Mouse (Mus musculus) G1E (cell line): ENCODE data around the gene Gadd45g.

ENCODE experiments used
- CTCF ChIP-seq: IDR thresholded peaks from 2 replicates; pipeline ENCODE4 v1.5.1; 2012; ENCODE audit warnings: low read depth, low read length, inconsistent platforms, mixed read lengths
- GATA1 ChIP-seq: IDR thresholded peaks from 2 replicates; pipeline ENCODE4 v1.6.1; 2012; ENCODE audit warnings: borderline replicate concordance, low read length, inconsistent platforms, mixed read lengths
- GATA2 ChIP-seq: IDR thresholded peaks from 2 replicates; pipeline ENCODE4 v1.6.1; 2012; ENCODE audit warnings: low read depth, low read length, inconsistent platforms, borderline replicate concordance
- POLR2AphosphoS5 ChIP-seq: IDR thresholded peaks from 2 replicates; pipeline ENCODE4 v1.6.1; 2012; ENCODE audit warnings: low read depth, low read length, inconsistent platforms; ENCODE audit not compliant: insufficient replicate concordance
- TAL1 ChIP-seq: conservative IDR thresholded peaks from 2 replicates; pipeline ENCODE4 v1.6.1; 2012; ENCODE audit warnings: low read depth, low read length, inconsistent platforms, mixed read lengths

- TF ChIP-seq CTCF (no peak), POLR2AphosphoS5 (no peak), GATA1 (no peak), TAL1 (no peak), GATA2 (no peak)
Observed at GRCm38 (mm10) chr13:51879571-51879970, 33.1 kb downstream of the Gadd45g start.
